Mouse (Mus musculus) erythroblast, adult 5-6 weeks (primary cell): Measurements from ENCODE around the gene C1ql1. TPM values are rescaled to one million over a fixed set of nuclear protein-coding genes. Genes with fewer than 3 reads are reported as not detected.
"Not testable (repeated sequence)": the region's sequence is repeated elsewhere in the genome, so short reads cannot be mapped to it uniquely, and the experiment has no call there.

ENCODE experiments used
- ATAC-seq: replicated peaks from 2 replicates; pipeline ENCODE4 v1.8.0; 2016; ENCODE audit warnings: moderate number of reproducible peaks, mild to moderate bottlenecking, moderate TSS enrichment, inconsistent platforms; ENCODE audit not compliant: poor library complexity, low FRiP score, severe bottlenecking
- total RNA-seq, 2 experiments: library from RNA; stranded (forward) in 1 of 2; stranded (reverse) in 1 of 2; fragments of 150-400 nt in 1 of 2; fragments of 200-764, 138-1000 nt in 1 of 2; gene quantifications; 2 replicates each; pipeline versions ENCODE4 v1.2.3 to v1.2.4; 2015 to 2017; ENCODE audit warnings: low replicate concordance in 2 of 2

C1ql1 gene
- total RNA-seq (2015; ENCODE audit: low replicate concordance) (not detected in 2 replicates), total RNA-seq (2017; ENCODE audit: low replicate concordance) (not detected in 2 replicates)

- ATAC-seq = peak; percentile 87
These were observed at the start of gene C1ql1 for GRCm38 (mm10) chr11:102946265-102946991. Gene C1ql1, minus strand, starts transcription at chr11:102946688.

GRCm38 (mm10) chr11:102994952-102995351 is 48.5 kb upstream of the C1ql1 start:
- ATAC-seq = no peak

GRCm38 (mm10) chr11:102993420-102994029 is 47.0 kb upstream of the C1ql1 start:
- ATAC-seq = no peak

GRCm38 (mm10) chr11:102992940-102993339 is 46.5 kb upstream of the C1ql1 start:
- peak; percentile 78 for ATAC-seq

GRCm38 (mm10) chr11:102991681-102992080 is 45.2 kb upstream of the C1ql1 start:
- ATAC-seq = no peak

GRCm38 (mm10) chr11:102990152-102990663 is 43.7 kb upstream of the C1ql1 start:
- no peak for ATAC-seq

- ATAC-seq = no peak
These were observed 43.2 kb upstream of the C1ql1 start for GRCm38 (mm10) chr11:102989641-102990151.

GRCm38 (mm10) chr11:102985160-102985559 is 38.7 kb upstream of the C1ql1 start:
- ATAC-seq = no peak

- ATAC-seq = no peak
These were observed 38.1 kb upstream of the C1ql1 start for GRCm38 (mm10) chr11:102984615-102985014.

GRCm38 (mm10) chr11:102984086-102984485 is 37.6 kb upstream of the C1ql1 start:
- ATAC-seq = no peak

- no peak for ATAC-seq
These were observed 34.8 kb upstream of the C1ql1 start for GRCm38 (mm10) chr11:102981151-102981890.

- ATAC-seq = no peak
These were observed 31.7 kb upstream of the C1ql1 start for GRCm38 (mm10) chr11:102978052-102978666.

GRCm38 (mm10) chr11:102975966-102976365 is 29.5 kb upstream of the C1ql1 start:
- not testable (repeated sequence) for ATAC-seq

GRCm38 (mm10) chr11:102972326-102972725 is 25.8 kb upstream of the C1ql1 start:
- no peak for ATAC-seq

GRCm38 (mm10) chr11:102971604-102972003 is 25.1 kb upstream of the C1ql1 start:
- ATAC-seq = no peak

- no peak for ATAC-seq
These were observed 18.1 kb upstream of the C1ql1 start for GRCm38 (mm10) chr11:102964547-102965091.

GRCm38 (mm10) chr11:102963855-102964546 is 17.5 kb upstream of the C1ql1 start:
- no peak for ATAC-seq

- ATAC-seq = no peak
These were observed 16.9 kb upstream of the C1ql1 start for GRCm38 (mm10) chr11:102963246-102963854.

- no peak for ATAC-seq
These were observed 16.4 kb upstream of the C1ql1 start for GRCm38 (mm10) chr11:102962861-102963245.
